Mouse (Mus musculus) urinary bladder, adult 18-20 months (tissue): ENCODE measurements around the gene Trib3.
"Not testable (repeated sequence)": the region's sequence is repeated elsewhere in the genome, so short reads cannot be mapped to it uniquely, and the experiment has no call there.

ENCODE experiments used
- DNase-seq, 2 experiments: peaks; one replicate each; pipeline ENCODE4 v3.0.0; 2022; ENCODE audit warnings: low spot score in 2 of 2, mixed read lengths in 2 of 2

Trib3 gene

GRCm38 (mm10) chr2:152343329-152344213 is at the start of gene Trib3:
Gene Trib3, minus strand, starts transcription at chr2:152344032.
- peak; percentile 69 to 72 for DNase-seq

GRCm38 (mm10) chr2:152393225-152394017 is 49.6 kb upstream of the Trib3 start:
- DNase-seq: no peak

GRCm38 (mm10) chr2:152392786-152393185 is 49.0 kb upstream of the Trib3 start:
- peak in 1 of 2 experiments; percentile 15 for DNase-seq

- DNase-seq: no peak
These were observed 40.4 kb upstream of the Trib3 start for GRCm38 (mm10) chr2:152384191-152384590.

GRCm38 (mm10) chr2:152376345-152376741 is 32.5 kb upstream of the Trib3 start, which contains the start of gene Nrsn2:
Gene Nrsn2, minus strand, starts transcription at chr2:152376638.
- no peak for DNase-seq

DNA sequence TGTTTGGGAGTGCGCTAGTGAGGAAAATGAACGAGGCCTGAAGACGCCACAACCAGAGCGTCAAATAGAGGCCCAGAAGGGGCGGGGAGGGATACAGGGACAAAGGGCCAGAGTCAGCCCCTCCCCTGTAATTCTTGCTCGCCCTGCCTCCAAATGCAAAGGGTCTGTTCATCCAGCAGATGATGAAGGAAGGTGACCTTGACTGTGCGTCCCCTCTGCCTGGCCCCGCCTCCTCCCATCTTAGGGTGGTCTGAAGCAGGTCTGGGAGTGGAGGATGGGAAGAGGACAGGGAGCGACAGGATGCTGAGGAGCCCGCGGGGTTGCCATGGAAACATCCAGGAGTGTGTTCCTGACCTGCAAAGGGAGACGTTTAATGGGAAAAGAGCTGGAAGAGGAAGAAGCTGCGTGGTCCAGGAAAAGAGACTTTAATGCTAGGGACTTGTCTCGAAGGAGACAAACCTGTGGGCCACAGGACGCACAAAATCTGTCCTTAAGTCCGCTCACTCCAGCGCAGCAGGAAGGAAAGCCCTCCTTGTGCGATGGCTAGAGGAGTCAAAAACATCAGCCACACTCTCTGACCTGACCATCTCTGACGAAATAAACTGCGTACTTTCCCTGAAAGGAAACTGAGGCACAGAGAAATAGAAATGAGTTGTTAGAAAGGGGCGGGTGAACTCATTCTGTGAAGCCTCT is 32.0 kb upstream of the Trib3 start:
- DNase-seq: no peak

- DNase-seq: no peak
These were observed 29.7 kb upstream of the Trib3 start for GRCm38 (mm10) chr2:152373547-152373946.

GRCm38 (mm10) chr2:152372661-152373060 is 28.8 kb upstream of the Trib3 start:
- no peak for DNase-seq

DNA sequence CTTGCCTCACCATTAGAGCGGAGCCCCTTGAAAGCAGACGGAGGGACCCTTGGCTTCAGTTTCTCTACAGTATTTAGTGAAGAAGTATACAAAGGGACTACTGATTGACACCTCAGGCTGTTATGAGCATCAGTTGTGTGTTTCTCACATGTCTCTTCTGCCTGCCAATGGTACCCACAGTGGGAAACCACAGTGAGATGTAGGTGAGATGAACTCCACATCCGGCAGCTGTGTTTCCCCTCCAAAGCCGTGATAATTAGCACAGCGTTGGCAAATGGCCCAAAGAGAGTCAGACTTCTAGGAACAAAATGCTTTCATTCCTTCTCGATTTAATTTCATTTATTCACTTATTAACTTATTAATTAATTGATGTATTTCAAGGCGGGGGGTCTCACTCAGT is 28.3 kb upstream of the Trib3 start:
- DNase-seq: no peak

DNA sequence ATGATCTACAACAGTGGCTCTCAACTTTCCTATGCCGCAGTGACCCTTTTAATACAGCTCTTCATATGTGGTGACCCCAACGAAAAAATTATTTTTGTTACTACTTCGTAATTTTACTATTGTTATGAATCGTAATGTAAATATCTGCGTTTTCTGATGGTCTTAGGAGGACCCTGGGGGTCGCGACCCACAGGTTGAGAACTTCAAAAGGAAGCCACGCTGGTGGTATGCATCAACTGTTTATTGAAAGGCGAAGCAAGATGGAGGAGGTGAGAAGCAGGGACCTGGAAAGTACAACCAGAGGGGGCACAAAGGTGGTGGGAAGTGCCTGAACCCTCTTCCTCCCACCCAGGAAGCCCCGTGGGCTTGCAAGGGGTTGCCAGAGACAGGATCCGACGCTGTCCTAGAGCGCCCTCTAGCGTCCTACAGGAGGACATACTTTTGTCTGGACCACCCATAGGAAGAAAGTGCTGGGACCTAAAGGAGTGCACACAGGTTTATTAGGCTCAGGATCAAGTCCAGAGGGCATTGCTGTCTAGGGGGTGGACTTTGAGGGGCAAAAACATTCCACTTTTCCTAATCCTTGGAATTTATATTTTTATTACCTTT is 24.8 kb upstream of the Trib3 start:
- no peak for DNase-seq

DNA sequence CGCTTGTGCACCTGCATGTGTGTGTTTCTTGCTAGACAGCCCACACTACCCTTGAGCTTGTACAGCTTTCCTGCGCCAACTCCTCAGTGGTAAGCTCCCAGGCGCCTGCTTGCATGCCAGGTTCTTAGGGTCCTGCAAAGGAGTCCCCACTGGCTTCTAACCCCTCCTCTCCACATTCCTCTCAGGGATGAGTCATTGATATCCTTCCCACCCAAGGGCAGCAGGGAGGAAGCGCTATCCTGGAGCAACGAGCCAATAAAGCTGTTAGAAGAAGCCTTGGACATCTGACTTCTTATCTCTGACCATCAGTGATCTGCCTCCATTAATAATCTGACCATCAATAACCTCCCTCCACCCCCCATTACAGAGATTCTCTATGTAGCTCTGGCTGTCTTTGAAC is 24.1 kb upstream of the Trib3 start:
- no peak for DNase-seq

DNA sequence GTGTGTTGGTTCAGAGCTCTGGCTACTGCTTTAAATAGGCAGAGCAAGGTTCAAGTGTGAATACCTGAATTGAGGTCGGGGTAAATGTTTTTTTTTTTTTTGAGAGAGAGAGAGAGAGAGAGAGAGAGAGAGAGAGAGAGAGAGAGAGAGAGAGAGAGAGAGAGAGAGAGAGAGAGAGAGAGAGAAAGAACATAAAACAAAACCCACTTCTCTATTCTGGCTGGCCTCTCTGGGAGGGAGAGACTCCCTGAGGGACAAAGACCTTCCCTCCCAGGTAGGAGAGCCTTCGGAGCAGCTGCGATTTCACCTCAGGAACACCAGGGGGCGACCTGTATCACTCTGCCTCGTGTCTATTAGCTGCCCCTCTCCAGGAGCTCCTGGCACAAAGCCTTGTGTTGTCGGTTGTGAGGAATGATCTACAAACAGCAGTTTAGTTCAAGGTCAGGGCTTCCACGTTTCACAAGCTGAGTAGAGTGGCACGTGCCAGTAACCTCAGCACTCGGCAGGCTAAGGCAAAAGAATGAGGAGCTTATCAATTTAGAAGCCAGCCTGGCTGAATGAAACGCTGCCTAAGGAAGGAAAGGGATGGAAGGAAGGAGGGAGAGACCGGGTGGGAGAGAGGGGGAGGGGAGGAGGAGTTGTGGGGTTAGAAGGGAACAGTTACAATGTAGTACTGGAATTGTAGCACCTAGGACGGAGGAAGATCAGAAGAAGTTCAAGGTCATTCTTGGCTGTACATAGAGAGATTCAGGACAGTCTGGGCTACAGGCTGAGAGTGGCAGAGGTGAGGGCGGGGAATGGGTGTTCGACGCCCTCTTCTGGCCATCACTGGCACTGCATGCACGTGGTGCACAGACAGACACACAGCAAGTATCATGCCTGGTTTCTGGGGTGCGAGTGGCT is 19.7 kb upstream of the Trib3 start:
- peak; percentile 43 to 60 for DNase-seq

- no peak for DNase-seq
These were observed 17.4 kb upstream of the Trib3 start for GRCm38 (mm10) chr2:152361193-152361592.

DNA sequence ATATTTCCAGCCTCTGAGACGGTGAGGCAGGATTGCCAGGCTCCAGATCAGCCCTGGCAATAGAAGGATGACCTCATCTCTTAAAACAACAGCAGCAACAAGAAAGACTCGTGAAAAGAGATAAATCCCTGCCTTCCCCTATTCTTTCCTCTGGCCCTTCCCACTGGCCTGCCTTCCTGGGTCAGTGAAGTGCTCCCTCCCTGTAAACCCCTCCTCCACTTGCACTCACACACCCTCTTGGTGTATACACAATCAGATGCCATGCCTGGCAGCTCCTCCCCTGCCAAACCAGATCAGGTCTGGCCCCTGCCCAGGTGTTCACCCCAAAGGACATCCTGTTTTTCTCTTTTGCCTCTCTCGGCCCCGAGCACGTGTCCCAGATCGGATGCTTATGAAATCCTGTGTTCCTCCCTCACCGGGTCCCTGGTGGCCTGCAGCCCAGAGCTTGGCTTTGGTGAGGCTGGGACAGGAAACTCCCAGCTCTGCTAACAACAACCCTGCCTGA is 16.5 kb upstream of the Trib3 start:
- DNase-seq: peak; percentile 35 to 70

- DNase-seq: no peak
These were observed 15.8 kb upstream of the Trib3 start for GRCm38 (mm10) chr2:152359616-152360015.

- DNase-seq: not testable (repeated sequence)
These were observed 15.1 kb upstream of the Trib3 start for GRCm38 (mm10) chr2:152358977-152359376.

DNA sequence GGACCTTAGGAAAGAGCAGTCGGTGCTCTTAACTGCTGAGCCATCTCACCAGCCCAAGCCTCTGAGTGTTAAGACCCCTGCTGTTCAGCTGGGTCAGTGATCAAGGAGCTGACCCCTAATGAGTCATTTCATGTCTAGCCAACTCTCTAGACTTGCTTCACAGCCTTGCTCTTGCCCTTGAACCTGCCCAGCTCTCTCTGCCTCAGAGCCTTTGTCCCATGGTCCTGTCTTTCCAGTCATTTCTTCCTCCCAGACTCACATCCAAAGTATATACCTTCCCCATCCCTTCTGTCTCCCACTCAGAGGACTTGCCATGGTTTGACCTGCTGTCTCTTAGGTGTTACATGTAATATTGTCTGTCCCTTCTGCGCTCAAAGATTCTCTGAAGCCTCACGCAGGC is 13.4 kb upstream of the Trib3 start:
- DNase-seq: no peak

DNA sequence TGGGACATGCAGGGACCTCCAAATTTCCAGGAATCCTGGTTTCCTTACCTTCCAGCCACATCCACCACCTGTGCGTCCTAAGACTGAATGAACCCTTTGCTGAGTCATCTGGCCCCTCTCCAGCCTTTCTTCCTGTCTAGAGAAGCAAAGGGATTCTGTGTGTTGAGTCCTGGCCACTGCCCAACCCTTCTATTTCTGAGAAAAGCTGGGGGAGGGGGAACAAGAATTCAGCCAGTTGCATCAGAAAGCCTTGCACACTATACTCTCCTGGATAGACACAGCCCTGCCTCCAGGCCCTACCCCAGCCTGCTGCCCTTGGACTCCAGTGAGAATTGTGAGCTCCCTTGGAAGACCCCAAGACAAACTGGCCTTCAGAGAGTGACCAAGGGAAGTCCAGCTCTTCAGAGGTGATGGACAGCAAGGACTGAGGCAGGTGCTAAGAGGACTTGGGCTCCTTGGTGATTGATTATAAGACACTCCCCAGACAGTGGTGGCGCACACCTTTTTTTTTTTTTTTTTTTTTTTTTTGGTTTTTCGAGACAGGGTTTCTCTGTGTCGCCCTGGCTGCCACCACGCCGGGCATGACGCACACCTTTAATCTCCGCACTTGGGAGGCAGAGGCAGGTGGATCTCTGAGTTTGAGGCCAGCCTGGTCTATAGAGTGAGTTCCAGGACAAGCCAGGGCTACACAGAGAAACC is 6.2 kb upstream of the Trib3 start:
- DNase-seq: no peak

DNA sequence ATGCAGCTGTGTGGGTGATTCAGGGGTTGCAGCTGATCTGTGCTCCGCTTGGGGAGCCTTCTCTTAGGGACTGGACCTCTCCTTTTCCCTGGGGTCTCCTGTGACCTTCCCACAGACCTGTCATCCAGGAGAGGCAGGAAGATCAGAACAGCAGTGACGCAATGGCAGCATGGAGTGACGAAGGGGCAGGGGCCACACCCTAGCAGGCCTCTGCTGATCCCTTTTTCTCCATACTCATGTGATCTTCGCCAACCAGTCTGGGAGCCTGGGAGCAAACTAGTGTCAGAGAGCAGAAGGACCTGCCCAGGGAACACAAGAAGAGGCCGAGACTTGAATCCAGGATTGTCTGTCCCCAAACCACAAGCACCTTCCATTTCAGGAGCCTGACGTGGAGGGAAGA is 5.4 kb upstream of the Trib3 start:
- no peak for DNase-seq

DNA sequence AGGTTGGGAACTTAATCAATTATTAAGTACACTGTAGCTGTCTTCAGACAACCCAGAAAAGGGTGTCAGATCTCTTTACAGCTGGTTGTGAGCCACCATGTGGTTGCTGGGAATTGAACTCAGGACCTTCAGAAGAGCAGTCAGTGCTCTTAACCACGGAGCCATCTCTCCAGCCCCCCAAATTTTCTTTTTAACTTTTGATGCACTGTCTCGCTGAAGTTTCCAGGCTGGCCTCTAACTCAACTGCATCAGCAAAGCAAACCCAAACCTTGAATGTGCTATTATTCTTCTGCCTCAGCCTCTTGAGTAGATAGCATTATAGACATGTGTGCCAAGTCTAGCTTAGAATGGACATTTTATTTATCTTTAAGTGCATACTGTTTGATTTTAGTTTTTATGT is 3.9 kb upstream of the Trib3 start:
- no peak for DNase-seq
